Comparison of ENCODE assay signal across 9 mouse cellular contexts in the genomic region with DNA sequence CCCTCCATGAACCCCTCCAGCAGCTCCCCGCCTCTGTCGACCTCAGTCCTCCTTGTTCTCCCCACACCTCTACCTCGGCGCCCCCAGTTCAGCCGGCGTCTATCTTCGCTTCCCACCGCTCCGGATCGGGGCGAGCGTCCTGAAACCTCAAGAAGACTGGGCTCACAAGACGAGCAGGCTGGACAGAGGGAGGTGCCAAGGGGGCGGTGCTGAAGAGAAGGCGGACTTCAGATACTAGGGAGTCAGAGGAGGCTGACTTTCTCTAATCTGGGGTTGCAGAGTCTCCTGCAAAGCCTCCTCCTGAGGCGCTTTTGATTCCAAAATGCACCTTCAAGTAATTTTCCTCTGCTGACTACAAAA. TPM values are rescaled to one million over a fixed set of nuclear protein-coding genes. Genes with fewer than 3 reads are reported as not detected.
DNase-seq lines count a peak whose midpoint lies in the region; ATAC-seq and TF ChIP-seq lines count a peak whose summit lies in the region.
"Had no signal": no experiment of that assay in that cellular context is flagged by ENCODE, and none has a peak within 500 bp of the region (broad histone marks: within the 10 kb centered on the region; RNA-seq: fewer than 3 reads in every experiment).

A gene (minus strand): TSS at position 166 of the 360 bp plus-strand sequence.

- H3K9ac ChIP-seq in heart, embryonic 12.5 days, result 0 out of 2 replicates have a peak within 1 kb of the TSS, but pooled peaks have one; percentile 7
- peak within 1 kb of the TSS; percentile 33; the same call in 1 of the 2 replicates for H3K9ac ChIP-seq in forebrain, embryonic 14.5 days (ENCODE audit: low read length)
- H3K9ac ChIP-seq in kidney, embryonic 15.5 days, result no peak within 1 kb of the TSS

- peaks cover 11% of the 10 kb centered on the region; the same call in 1 of the 2 replicates for H3K4me1 ChIP-seq in heart, embryonic 12.5 days (replicated peaks)
- no peaks in the 10 kb centered on the region for H3K4me1 ChIP-seq in forebrain, embryonic 14.5 days (ENCODE audit: control insufficient read depth, insufficient read depth, low read length)
- peaks cover 11% of the 10 kb centered on the region for H3K4me1 ChIP-seq in kidney, embryonic 15.5 days
- peaks cover 12% of the 10 kb centered on the region for H3K4me1 ChIP-seq in midbrain, embryonic 10.5 days
- no peaks in the 10 kb centered on the region for H3K4me1 ChIP-seq in thymus, adult 2 months (replicated peaks; ENCODE audit: control insufficient read depth, insufficient read depth, low read length)

- WGBS in heart, embryonic 12.5 days, result under 1% methylated on average over 16 of the region's 16 CpGs
- 3% methylated on average over 16 of the region's 16 CpGs for WGBS in forebrain, embryonic 14.5 days
- WGBS in kidney, embryonic 15.5 days, result 2% methylated on average over 16 of the region's 16 CpGs
- WGBS in midbrain, embryonic 10.5 days, result 1% methylated on average over 16 of the region's 16 CpGs
- 6% methylated on average over 16 of the region's 16 CpGs for WGBS in thymus, adult 2 months

- no peaks in the 10 kb centered on the region for H3K9me3 ChIP-seq in heart, embryonic 12.5 days (replicated peaks)
- H3K9me3 ChIP-seq in forebrain, embryonic 14.5 days (replicated peaks; ENCODE audit: control insufficient read depth, low read length), result no peaks in the 10 kb centered on the region
- no peaks in the 10 kb centered on the region for H3K9me3 ChIP-seq in kidney, embryonic 15.5 days (replicated peaks)
- no peaks in the 10 kb centered on the region for H3K9me3 ChIP-seq in midbrain, embryonic 10.5 days (replicated peaks)

- TF ChIP-seq CTCF in thymus, adult 2 months (IDR thresholded peaks at IDR 0.05; ENCODE audit: borderline replicate concordance, control insufficient read depth, extremely low read depth, insufficient read depth, low read length, poor library complexity), result no peak

- H3K4me2 ChIP-seq in heart, embryonic 12.5 days, result peak within 1 kb of the TSS; percentile 70
- peak within 1 kb of the TSS; percentile 49 for H3K4me2 ChIP-seq in forebrain, embryonic 14.5 days (ENCODE audit: low read length)
- H3K4me2 ChIP-seq in kidney, embryonic 15.5 days, result peak within 1 kb of the TSS; percentile 70

- no peak for TF ChIP-seq POLR2A in thymus, adult 2 months (IDR thresholded peaks at IDR 0.05; ENCODE audit: control insufficient read depth, extremely low read depth, insufficient read depth, low read length, poor library complexity)

- no peak for DNase-seq in heart, postnatal 36 days
- DNase-seq in adrenal gland, postnatal 10 days, result peak; percentile 74
- no peak for DNase-seq in forebrain, embryonic 14.5 days (ENCODE audit: low spot score)
- peak; percentile 43 for DNase-seq in midbrain, embryonic 10.5 days (ENCODE audit: low spot score)
- no peak for DNase-seq in thymus, adult 2 months
- DNase-seq in layer of hippocampus, postnatal 36 days, result no peak

- intact Hi-C loops in heart, postnatal 36 days (cut with DNase I), result no loop called here

- no peak within 1 kb of the TSS for H3K27ac ChIP-seq in heart, embryonic 12.5 days (ENCODE audit: poor library complexity, severe bottlenecking)
- no peak within 1 kb of the TSS for H3K27ac ChIP-seq in forebrain, embryonic 14.5 days (ENCODE audit: low read depth, low read length)
- H3K27ac ChIP-seq in kidney, embryonic 15.5 days, result no peak within 1 kb of the TSS
- H3K27ac ChIP-seq in midbrain, embryonic 10.5 days (replicated peaks), result no peak within 1 kb of the TSS; the same call in 1 of the 2 replicates
- H3K27ac ChIP-seq in thymus, adult 2 months (ENCODE audit: control insufficient read depth, insufficient read depth, low read length), result no peak within 1 kb of the TSS

- no peaks in the 10 kb centered on the region for H3K36me3 ChIP-seq in heart, embryonic 12.5 days
- no peaks in the 10 kb centered on the region for H3K36me3 ChIP-seq in forebrain, embryonic 14.5 days (ENCODE audit: control insufficient read depth, insufficient read depth, low read length)
- no peaks in the 10 kb centered on the region for H3K36me3 ChIP-seq in kidney, embryonic 15.5 days
- no peaks in the 10 kb centered on the region for H3K36me3 ChIP-seq in midbrain, embryonic 10.5 days
- no peaks in the 10 kb centered on the region for H3K36me3 ChIP-seq in thymus, adult 2 months (ENCODE audit: control insufficient read depth, insufficient read depth, low read length)

- H3K4me3 ChIP-seq in heart, embryonic 12.5 days, result peak within 1 kb of the TSS; percentile 40
- H3K4me3 ChIP-seq in forebrain, embryonic 14.5 days (ENCODE audit: low read depth, low read length), result peak within 1 kb of the TSS; percentile 17
- peak within 1 kb of the TSS; percentile 42 for H3K4me3 ChIP-seq in kidney, embryonic 15.5 days (replicated peaks)
- peak within 1 kb of the TSS; percentile 56 for H3K4me3 ChIP-seq in midbrain, embryonic 10.5 days
- H3K4me3 ChIP-seq in thymus, adult 2 months (ENCODE audit: control insufficient read depth, insufficient read depth, low read length), result no peak within 1 kb of the TSS

- ATAC-seq in heart, embryonic 12.5 days (ENCODE audit: insufficient number of reproducible peaks, low FRiP score), result no peak
- no peak for ATAC-seq in forebrain, embryonic 14.5 days
- peak; percentile 25; the same call in 1 of the 2 replicates for ATAC-seq in kidney, embryonic 15.5 days (replicated peaks; ENCODE audit: low FRiP score)

- peaks cover 74% of the 10 kb centered on the region for H3K27me3 ChIP-seq in heart, embryonic 12.5 days (replicated peaks)
- peaks cover 34% of the 10 kb centered on the region for H3K27me3 ChIP-seq in forebrain, embryonic 14.5 days (replicated peaks; ENCODE audit: control insufficient read depth, insufficient read depth, low read length)
- H3K27me3 ChIP-seq in kidney, embryonic 15.5 days, result peaks cover 74% of the 10 kb centered on the region
- H3K27me3 ChIP-seq in midbrain, embryonic 10.5 days (ENCODE audit: low read depth, poor library complexity, severe bottlenecking), result peaks cover 66% of the 10 kb centered on the region
- H3K27me3 ChIP-seq in thymus, adult 2 months (ENCODE audit: control insufficient read depth, insufficient read depth, low read length), result peaks cover 2% of the 10 kb centered on the region; the same call in 1 of the 2 replicates

RNA-seq across cellular contexts. Expression of the gene that starts here (rescaled TPM):
- not detected in 2 replicates for polyA plus RNA-seq in heart, embryonic 12.5 days (2016; fragmentation: Nextera tagmentation; extraction: Ambion mirVana)
- not detected for total RNA-seq in heart, postnatal 36 days (2021)
- total RNA-seq in adrenal gland, postnatal 10 days (2021), result not detected
- polyA plus RNA-seq in forebrain, embryonic 14.5 days (2014; fragmentation: Nextera tagmentation; extraction: Ambion mirVana), result not detected in 2 replicates
- polyA plus RNA-seq in kidney, embryonic 15.5 days (2015; fragmentation: Nextera tagmentation; extraction: Ambion mirVana), result 0.10 and 0.12 TPM in 2 replicates
- not detected in 2 replicates for polyA plus RNA-seq in midbrain, embryonic 10.5 days (2016; fragmentation: Nextera tagmentation; extraction: Ambion mirVana)
- 0.09 TPM in 1 of 2 replicates, not detected in the other for polyA plus RNA-seq in thymus, adult 2 months (2012; rRNA removed)
- 1 to 10 TPM; 5.7 to 8.4 TPM for total RNA-seq in layer of hippocampus, postnatal 36 days (2021)
- polyA plus RNA-seq: spleen, adult 2 months had no signal

Comparison
In these comparisons a context has a peak if more than half of its experiments do, and no peak if none do; other contexts are left out.
1. RNA of the gene that starts here (total RNA-seq): 5.7 to 8.4 TPM in layer of hippocampus, postnatal 36 days; not detected in adrenal gland, postnatal 10 days and not detected in heart, postnatal 36 days; every median in the first group is over 4 times any median in the second.
2. Peak in DNase-seq in adrenal gland, postnatal 10 days; RNA of the gene not detected or under 1 TPM.
3. Peak in ATAC-seq, H3K4me3 ChIP-seq and H3K4me2 ChIP-seq in kidney, embryonic 15.5 days; RNA of the gene not detected or under 1 TPM.
4. Peak in DNase-seq and H3K4me3 ChIP-seq in midbrain, embryonic 10.5 days; RNA of the gene not detected or under 1 TPM.
5. Peak in every context shown above with its lines, with median percentiles within 50 percentile points of each other: H3K4me2 ChIP-seq.